Mouse (Mus musculus) retina, postnatal 7 days (tissue): ENCODE results near the gene Gpr119.

Source experiments
- DNase-seq: peaks from one replicate; pipeline ENCODE4 v3.0.0-alpha.2; 2012; ENCODE audit warnings: low read depth, low spot score

Gene Gpr119

DNA sequence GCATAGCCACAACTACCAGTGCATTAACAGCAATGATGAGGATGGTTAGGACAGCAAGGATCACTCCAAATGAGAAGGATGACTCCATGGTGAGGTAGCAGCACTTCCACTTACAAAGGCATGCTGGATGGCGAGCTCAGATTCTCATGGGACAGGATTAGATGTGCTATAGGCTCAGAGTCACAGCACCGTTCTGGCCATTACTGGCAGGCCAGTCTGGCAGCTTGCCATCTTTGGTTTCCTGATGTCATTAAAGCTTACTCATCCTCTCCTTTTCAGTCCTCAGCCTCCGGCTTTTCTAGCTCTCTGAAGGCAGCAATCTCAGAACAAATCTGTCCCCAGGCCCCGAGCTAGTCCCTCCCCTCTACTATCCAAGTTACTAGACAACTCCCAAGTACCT, at the start of gene Gpr119:
Gpr119 (minus strand) TSS at position 308 of the 400 bp plus-strand sequence.
- no peak for DNase-seq

DNA sequence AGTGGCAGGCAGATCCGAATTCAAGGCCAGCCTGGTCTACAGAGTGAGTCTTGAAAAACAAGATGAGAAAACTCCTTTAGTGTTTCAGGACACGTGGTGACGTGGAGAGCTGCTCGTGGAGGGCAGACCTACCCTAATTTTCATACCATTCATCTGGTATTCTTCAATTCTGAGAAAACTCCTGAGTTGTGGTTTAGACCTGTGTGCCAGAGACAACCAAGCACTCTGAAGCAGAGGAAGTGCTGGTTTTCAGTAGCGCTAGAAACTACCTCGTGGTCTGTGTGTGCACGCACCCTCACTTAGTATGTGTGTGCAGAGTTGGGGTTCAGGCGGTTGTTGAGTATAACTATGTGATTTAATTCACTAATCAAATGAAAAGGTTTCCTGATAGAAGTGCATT, 38.6 kb upstream of the Gpr119 start:
- no peak for DNase-seq

DNA sequence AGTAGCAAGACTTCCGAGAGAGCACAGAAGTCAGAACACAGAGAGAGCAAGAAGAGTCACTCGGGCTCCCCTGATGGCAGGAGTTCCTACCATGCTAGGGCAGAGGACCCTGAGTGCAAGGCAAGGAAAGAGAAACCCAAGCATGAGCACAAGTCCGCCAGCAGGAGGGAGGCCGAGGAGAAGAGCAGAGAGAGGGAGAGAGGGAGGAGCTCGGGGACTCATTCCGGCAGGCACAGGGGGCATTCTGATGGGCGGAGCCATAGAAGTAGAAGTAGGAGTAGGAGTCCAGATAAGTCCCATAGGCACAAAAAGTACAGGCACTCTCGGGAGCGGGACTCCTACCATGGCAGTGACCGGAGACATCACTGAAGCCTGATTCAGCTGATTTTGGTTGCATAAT, 35.4 kb upstream of the Gpr119 start:
- DNase-seq: no peak

DNA sequence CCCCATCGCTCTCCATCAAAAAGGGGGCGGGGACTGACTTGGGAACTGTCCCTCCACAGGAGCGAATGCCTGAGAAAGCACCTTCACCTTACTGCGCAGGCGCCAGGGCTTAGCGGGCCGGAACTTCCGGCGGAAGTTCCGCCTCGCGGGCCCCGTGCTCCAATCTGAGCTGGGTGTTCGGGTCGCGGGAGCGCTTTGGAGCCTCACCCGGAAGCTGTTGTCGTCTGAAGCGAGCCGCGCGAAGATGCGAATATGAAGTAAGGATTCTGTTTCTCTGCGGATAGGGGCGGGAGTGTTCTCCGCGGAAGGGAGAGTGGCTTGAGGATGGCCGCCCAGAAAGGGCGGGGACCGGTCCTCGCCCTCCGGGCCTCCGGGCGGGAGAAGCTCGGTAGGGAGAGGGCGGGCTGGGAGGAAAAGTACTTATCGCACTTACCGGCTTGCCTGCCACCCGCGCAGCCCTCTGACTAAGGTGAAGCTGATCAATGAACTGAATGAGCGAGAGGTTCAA, 20.6 kb upstream of the Gpr119 start, which contains the start of gene Rbmx2:
Rbmx2 (plus strand) TSS at position 141 of the 508 bp plus-strand sequence.
- peak; percentile 84 for DNase-seq

DNA sequence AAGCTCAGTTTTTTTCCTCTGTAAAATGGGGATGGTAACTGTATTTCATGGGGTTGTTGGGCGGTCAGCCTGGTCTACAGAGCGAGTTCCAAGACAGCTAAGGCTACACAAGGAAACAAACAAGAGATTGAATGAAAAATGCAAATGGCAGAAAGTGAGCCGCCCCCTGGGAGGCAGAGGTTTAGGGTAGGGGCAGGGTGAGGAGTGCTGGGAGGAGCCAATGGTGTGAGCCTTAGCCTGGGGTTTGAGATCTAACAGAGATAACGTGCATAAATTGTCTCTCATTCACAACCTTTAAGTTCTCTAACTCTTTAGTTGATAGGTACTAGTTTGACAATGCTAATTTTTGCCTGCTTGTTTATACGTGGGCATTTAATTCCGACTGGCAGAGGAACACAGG, 20.2 kb upstream of the Gpr119 start:
- DNase-seq: peak; percentile 13

DNA sequence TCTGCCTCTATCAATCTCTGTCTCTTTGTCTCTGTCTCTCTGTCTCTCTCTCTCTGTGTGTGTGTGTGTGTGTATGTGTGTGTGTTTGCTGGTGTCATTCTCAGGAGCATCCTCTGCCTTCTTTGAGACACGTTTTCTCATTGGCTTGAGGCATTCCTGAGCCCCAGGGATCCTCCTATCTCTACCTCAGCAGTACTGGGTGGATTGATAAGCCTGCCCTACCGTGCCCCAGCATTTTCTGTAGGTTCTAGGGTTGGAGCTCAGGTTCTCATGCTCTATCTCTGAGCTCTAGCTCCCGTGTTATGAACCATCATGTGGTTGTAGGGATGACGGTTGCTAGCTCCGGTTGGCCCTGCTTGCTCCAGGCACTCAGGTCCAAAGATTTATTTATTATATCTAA, 9.6 kb upstream of the Gpr119 start:
- no peak for DNase-seq

DNA sequence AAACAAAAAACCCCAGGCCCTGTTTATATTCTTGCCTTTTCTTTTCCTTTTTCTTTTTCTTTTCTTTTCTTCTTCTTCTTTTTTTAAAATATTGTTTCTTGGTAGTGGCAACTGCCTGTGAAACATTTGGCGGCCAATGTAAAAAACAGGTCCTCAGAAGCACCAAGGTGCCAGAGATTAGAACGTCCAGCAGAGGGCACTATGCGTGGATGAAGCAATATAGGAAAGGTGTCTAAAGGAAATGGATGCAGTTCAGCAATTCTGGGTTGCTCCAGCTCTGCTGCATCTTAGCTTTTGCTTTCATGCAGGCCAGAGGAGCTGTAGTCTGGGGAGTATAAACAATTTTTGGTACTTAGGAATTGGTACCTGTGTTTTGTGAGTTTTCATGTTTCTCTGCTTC, 9.2 kb upstream of the Gpr119 start:
- DNase-seq: no peak

DNA sequence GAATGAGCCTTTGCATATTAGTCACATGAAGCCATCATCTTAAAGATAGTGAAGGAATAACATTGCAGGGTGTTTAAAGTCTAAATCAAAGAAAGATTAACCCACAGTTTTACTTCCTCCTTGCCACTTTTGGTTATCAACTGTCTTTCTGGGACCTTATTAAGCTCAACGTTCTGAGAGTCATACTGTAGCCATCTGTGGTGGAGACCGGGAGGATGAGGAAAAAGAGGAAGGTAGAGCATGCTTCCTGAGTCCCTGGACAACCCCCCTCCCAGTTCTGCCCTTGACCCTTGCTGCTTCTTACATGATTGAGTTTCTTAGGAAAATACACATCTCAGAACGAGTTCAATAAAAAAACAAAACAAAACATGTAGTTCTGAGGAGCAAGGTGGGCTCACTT, 2.6 kb downstream of the Gpr119 start:
- DNase-seq: no peak

DNA sequence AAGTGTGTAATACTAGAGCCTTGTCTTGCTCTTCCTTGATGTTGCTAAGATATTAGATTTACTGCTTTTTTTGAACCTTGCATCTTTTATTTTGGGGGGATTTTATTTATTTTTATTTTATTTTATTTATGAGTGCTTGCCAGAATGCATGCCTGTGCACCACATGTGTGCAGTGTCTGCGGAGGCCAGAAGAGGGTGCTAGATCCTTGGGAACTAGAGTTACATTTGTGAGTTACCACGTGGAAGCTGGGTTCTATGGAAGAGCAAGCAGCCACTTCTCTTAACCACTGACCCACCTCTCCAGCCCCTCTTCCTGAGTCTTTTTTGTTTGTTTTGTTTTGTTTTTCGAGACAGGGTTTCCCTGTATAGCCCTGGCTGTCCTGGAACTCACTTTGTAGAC, 4.7 kb downstream of the Gpr119 start:
- no peak for DNase-seq

DNA sequence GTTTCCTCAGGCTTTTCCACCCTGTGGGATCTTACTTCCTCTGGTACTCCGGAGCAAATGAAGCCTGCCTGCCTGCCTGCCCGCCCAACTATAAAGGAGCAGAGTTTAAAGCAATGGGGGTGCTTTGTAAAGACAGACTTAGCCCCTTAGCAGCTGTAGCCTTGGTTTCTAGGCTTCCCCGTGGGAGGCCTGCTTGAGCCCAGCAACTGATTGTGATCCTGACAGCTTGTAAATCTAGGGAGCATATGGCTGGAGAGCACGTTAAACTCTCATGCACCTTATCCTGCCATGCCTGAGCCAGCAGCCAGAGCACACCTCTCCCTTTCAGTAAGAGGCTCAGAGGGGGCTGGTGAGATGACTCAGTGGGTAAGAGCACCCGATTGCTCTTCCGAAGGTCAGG, 7.5 kb downstream of the Gpr119 start:
- no peak for DNase-seq

DNA sequence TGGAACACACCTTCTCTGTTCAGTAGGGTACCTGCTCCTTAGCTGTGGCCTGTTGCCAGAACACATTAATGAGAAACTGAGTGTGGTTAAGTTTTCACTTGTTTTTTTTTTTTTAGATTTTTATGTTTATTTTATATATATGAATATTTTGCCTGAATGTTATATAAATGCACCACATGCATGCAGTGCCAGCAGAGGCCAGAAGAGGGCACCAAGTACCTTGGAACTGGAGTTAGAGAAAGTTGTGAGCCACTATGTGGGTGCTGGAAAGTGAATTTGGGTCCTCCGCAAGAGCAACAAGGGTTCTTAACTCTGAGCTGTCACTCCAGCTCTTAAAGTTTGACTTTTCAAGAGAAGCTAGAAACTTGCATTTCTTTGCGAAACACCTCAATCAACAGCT, 30.2 kb downstream of the Gpr119 start:
- no peak for DNase-seq

DNA sequence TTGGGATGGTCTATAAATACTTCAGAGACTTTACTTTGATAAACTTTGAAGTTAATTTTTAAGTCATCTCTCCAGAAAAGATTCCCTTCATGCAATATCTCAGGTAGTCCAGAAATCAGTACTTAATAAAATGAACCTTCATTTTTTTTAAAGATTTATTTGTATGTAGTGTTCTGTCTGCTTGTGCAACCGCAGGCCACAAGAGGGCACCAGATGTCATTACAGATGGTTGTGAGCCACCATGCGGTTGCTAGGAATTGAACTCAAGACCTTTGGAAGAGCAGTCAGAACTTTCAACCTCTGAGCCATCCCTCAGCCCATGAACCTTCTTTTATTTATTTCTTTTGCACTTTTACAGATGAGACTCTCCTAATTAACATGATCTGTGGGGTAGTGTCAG, 37.2 kb downstream of the Gpr119 start:
- no peak for DNase-seq

DNA sequence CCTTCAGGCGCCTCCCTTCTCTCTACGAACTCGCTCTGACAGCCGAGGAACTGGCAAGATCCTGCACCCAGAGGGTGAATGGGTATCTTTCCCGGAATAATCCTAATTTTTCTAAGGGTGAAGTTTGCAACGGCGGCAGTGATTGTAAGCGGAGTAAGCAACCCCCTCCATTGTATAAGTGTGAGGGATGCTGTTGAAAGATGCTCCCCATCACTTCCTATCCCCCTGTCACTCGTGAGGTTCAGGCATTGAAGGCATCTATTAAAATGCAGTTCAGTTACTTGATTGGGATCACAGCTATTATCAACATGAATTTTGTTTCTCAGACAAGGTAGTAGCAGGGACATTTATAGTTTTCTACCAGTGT, 50.2 kb downstream of the Gpr119 start:
- DNase-seq: no peak

DNA sequence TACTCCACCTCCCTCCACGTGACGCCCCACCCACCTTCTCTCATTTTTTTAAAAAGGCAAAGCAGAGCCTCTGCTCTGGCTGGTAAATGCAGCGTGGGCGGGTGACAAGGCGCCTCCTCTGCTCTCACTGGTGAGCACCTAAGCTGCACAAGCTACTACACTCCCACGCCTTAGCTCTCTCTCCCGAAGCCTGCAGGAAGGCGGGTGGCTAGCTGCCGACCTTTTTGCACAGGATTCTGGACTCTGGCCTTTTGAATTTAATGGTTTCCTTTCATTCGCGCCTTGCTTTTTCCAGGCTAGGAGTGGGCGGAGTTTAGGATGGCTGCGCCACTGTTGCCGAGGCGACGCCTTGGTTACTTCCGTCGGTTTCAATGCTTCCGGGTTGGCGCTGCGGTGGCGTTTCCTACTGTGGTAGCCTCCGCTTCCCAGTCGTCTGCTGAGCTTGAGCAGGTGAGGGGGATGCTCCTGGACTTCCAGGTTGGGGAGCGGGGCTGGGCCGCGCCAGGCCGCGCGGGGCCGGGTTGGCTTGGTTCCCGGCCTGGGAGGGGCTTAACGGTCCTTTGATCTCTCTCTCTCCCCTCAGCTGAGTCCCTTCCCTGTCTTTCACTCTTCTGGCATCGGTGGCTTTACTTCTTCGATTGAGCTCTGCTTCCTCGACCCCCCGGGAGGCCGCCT, 50.8 kb downstream of the Gpr119 start, which contains the start of gene Slc25a14:
Slc25a14 (plus strand) TSS at position 35 of the 675 bp plus-strand sequence.
- peak; percentile 65 for DNase-seq

DNA sequence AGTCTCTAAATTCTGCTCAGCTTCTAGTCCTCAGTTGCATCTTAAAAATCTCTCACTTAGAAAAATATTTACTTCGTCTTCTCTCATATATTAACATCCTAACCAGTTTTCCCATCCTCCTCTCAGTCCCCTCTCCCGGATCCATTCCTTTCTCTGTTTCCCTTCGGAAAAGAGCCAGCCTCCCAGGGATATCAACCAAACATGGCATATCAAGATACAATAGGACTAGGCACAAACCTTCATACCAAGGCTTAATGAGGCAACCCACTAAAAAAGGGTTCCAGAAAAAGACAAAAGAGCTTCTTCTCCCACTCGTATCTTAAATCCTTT, 51.3 kb downstream of the Gpr119 start:
- DNase-seq: no peak
